Mouse (Mus musculus): ENCODE data around the gene Mansc4.

Mansc4 gene

GRCm38 (mm10) chr6:147028396-147028795, 58.4 kb downstream of the Mansc4 start:
- DNase-seq (ENCODE audit: low spot score in 2 of 2): no peak
